Mouse (Mus musculus) urinary bladder, adult 18-20 months (tissue): ENCODE measurements at regions not wholly inside any gene's neighbourhood (a gene's known extent, or its start where the extent isn't known, plus 50 kb on each side); places are given as distances from the start of the nearest gene placed in this dataset.
"Not testable (repeated sequence)": the region's sequence is repeated elsewhere in the genome, so short reads cannot be mapped to it uniquely, and the experiment has no call there.

ENCODE experiments used
- DNase-seq, 2 experiments: peaks; one replicate each; pipeline ENCODE4 v3.0.0; 2022; ENCODE audit warnings: low spot score in 2 of 2, mixed read lengths in 2 of 2

DNA sequence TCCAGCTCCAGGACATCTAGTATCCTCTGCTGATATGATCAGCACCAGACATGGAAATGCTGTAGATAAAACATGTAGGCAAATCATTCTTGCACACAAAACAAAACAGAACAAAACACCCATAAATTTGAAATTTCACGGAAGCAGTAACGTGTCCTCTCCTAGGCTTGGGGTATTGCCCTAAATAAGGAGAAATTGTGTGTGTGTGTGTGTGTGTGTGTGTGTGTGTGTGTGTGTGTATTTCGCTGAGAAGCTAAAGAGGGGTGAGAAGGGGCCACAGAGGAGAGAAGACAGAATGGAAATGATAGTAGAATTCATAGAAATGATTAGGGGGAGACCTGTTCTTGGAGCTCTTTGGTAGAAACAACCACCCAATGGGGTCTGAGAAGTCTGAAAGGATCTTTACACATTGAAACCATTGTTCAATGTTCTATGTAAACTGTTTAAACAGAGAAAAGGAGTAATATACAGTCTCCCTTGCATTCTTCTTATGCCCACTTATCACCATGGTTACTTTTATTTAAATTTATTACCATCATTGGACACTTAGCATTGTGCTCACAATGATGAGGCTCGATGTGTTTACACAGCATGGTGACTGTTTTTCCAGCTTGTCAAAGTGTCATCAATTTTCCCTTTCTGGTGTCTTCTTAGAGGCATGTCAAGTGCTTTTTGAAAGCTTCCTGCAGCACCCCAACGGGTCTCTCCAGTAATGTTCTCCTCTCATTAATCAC, 317.3 kb upstream of the 4933412E24Rik start:
- DNase-seq: no peak

DNA sequence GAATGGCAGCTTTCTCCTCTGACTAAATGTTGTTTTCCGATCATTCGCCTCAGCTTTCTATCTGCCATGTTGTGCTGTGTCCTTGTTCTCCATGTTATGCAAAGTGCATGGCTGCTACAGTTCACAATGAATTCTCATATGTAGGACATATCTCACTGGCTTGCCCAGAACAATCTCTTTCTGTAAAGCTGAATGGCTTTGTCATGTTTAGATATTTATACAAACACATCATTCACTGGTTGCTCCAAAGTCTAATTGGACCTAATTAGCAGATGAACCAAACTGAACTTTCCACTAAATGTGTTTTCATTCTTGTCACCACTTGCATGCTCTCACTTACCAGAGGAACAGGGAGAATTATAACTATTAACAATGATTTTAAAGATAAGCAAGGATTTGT, 301.2 kb upstream of the 4933412E24Rik start:
- DNase-seq: no peak

DNA sequence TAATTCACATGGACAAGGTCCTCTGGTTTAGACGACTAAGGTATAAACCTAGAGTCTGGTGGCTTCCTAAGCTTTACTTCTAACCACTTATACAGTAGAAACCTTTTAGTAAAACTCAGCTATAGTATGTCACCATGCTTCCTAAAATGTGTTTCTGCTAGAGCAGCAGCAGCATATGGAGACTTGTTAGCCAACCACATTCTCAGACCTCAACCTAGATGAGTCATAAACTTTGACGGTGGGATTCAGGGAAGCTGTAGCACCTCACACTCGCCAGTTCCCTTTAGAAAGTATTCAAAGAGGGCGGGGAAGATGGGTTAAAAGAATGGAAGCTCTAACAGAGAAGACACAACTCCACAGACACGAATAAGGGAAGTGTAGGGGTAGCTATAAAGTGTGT, 298.8 kb upstream of the 4933412E24Rik start:
- DNase-seq: no peak

DNA sequence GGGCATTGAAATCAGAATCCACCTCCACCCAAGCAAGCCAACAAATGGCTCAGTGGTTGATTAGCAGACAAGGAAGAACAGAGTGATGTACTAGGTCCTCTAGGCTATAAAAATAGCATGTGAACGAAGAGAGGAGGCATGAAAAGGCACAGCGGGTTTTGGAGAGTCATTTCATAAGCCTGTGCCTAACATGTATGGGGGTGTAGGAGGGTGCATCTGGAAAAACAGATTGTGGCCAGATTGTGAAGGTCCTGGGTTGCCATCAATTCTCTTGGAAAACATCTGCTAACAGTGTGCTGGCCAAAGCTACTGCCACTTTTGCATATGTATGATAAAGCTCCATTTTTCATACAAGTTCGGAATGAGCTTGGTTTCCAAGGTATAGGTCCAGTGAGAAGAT, 293.5 kb upstream of the 4933412E24Rik start:
- DNase-seq: no peak

DNA sequence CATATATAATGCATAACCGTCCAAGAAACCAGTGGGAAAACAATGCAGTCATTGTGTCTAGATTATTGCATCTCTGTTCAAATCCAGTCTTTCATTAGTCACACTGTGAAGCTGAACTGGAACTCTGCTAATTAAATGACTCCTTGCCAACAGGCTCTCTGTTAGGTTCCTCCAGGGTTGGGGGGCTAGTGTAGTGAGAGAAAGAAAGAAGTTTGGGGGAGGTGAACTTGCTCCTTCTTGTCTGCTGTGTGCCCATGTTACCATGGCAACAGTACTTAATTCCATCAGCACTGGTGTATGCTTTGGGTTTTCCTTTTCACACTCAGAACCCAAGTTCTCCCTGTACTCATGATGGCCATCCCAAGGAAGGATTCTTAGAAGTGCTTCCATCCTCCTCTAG, 292.6 kb upstream of the 4933412E24Rik start:
- DNase-seq: no peak

DNA sequence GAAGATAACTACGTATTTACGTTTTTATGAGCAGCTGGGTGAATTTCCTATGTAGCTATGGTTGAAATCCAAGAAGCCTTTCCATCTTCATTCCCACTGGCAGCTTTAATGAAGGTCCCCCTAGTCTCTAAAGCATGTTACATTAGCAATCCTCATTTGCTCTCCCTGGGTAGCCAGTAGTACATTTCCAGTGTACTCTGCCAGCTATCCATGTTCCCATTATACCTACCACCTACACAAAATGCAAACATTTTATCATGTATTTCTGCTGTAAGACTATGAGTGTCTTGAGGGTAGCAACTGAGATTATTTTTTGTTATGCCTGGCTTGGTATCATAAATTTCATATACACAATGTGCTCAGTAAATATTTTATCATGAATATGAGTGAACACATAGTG, 291.7 kb upstream of the 4933412E24Rik start:
- DNase-seq: no peak

DNA sequence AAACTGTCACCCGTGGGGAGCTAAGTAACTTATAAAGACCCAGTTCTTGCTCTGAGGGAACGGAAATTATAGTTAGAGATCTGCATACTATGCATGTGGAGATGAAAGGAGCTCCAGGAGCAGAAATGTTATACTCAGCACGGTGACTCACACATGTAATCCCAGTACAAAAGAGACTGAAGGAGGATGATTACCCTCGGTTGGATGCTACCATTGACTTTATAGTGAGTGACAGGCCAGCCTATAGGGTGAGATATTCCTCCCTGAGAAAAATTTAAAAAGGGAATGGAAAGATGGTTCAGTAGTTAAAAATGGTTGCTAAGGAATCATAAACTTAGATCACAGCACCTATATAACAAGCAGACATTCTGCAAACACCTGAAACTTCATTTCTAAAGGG, 287.1 kb upstream of the 4933412E24Rik start:
- DNase-seq: no peak

DNA sequence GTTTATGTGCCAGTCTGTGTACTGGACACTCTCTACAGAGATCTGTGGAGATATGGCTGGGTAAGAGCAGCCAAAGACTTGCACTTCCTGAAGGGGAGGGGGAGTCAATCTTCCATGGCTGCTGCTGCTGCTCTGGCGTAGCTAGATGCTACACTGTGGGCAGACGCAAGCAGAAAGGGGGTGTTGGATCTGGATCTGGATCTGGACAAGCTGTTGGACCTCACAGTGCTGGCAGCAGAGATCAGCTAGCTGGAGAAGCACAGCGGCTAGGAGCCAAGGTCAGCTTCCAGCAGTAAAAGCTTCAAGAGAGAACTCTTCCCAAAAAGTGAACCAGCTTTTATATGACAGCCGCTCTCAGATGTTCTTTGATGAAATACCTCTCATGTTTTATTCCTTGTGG, 285.5 kb upstream of the 4933412E24Rik start:
- peak in 1 of 2 experiments; percentile 12 for DNase-seq

DNA sequence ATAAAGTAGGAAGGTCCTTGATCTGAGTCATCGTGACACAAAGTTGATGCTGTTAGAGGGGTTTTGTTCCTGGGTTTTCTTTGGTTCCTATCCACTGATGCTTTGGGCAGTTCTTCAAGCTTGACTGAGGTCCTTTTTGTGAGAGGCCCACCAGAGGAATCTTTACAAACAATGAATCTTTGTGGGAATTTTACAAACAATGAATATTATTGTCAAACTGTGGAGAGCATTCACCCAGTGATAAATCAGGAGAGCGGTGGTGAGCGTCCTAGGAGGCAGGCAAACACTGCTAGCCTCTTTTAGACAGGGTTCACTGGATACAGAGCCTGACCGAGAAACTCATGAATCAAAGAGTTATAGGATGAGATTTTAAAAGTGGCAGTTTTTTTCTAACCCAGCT, 268.9 kb upstream of the 4933412E24Rik start:
- no peak for DNase-seq

DNA sequence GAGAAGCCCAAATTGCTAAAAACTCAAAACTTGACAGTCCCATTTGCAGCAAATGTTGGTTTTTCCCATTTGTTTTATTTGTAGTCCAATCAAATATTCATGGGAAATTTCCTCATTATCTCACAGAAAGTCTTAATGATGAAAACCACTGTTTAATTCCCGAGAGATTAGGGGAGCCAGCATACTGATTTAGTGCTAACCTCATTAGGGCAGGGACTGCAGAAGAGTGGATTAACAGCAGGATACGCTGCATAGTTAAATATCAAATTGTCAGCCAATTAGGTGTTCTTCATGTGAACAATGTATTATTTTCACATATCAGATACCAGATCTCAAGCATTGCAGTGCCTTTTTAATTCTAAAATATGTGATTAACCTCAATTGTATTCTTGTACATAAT, 264.0 kb upstream of the 4933412E24Rik start:
- no peak for DNase-seq

DNA sequence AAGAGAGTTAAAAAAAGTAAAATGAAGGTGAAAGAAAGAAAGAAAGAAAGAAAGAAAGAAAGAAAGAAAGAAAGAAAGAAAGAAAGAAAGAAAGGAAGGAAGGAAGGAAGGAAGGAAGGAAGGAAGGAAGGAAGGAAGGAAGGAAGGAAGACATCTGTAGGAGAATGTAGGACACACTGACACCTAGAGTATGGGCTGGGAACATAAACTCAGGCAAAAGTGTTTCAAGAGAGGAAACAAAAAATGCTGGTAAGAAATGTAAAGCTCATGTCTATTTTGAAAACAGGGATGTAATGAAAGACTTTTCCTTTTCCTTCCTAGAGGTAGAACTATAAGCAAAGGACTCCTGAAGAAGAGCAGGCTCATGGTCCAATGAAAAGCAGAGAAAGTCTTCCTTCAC, 237.2 kb upstream of the 4933412E24Rik start:
- DNase-seq: not testable (repeated sequence)

DNA sequence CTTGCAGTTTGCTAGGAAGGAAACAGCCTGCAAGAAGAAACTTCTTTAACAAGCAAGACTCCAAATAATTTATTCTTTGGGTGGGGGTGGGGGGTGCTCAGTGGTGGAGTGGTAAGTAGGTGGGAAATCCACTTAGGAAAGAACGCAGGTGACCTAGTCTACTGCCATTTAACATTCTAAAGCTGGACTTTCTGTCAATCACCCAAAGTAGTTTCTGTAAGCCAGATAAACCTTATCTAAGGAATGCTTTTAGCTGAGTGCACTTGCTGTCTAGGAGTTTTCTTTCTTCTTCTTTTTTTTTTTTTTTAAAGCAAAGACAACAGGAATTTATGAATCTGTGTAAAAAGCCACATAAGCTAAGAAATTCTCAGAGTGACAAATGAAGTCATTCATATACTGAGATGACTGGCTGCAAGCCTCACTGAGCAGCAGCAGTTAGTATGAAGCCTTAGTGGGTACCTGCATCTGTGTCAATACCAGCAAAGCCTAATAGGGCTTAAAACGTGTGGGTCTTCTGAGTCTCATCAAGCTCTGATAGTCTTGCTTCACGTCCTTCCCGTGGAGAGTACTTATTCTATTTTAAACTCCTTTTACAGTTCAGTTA, 210.0 kb upstream of the 4933412E24Rik start:
- DNase-seq: no peak

DNA sequence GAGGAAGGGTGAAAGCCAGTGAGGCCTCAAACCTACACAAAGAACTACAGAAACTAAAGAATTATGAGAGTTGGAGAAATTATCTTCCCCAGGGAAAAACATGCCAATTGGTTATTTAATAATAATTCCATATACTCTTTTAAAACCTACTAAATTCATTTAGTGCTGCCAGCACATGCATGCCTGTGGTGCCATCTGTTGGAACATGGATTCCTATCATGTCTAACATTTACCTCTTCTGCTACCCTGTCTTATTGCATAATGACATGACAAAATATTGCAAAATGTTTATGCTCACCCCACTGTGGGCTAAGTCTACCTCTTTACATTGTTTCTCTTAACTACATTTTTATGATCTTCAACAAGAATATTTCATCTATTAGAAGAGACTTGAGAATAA, 178.7 kb upstream of the 4933412E24Rik start:
- DNase-seq: no peak

DNA sequence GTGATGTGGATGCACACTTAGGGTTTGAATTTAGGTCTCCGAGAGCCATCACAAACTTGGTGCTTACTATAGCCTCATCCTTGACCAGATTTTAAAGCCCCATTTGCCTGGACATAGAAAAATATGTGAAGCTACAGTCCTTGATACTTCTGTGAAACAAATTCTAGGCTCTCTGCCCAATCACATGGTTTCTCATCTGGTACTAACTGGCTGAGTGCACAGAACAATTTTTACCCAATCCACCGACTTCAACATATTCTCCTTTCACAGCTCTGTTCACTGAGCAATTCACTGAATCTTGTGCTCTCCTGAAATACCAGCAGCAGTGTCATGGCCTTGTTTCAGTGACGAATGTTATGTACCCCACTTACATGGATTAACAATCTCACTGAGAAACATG, 176.7 kb upstream of the 4933412E24Rik start:
- no peak for DNase-seq

DNA sequence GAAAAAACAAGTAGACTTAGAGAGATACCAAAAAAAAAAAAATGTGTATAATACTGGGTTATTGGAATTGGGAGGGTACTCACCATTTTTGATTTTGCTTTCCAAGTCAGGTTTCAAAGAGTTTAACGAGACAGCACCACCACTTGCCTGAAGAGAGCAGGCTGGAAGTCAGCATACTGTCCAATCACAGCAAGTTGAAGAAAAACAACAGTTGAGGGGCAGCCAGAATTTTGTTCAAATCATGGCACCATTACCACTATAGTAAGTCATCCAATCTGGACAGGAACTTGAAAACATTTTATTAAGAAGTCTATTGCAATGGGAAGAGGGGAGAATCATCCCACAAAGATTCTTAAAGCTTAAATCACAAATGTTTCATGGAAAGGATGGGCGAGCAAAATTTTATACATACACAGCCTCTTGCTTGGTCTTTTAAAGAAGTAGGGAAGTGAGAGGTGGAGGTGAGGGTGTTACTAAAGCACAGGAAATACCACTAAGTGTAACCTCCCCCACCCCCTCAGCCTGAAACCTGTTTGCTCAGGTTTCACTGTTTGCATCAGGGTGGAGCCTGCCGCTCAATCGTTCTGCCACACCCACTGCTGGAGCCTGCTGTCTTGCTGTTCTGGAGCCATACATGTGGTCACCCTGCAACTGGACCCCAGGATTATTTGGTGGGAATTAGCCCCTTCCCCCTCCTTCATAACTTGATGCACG, 170.7 kb upstream of the 4933412E24Rik start:
- DNase-seq: no peak

DNA sequence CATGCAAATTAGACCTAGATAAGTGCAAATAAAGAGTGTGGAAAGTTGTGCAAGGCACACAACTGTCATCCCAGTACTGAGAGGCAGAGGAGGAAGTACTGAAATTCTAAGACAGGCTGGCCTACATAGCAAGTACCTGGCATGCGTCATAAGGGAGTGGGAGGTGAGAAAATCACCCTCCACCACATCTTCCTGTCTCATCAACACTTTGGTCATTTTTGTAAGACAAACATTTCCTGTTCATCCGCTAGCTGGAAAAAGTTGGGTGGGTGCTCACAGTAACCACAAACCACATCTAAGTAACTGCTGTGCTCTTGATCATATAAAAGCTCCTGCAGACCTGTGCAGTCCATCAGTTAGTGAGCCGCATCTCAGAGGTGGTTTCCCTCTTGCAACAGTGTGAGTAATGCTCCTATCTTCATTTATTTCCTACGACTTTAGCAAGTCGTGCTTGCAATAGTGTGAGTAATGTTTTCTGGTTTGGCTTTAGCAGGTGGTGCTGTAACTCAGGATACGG, 125.2 kb upstream of the 4933412E24Rik start:
- no peak for DNase-seq

DNA sequence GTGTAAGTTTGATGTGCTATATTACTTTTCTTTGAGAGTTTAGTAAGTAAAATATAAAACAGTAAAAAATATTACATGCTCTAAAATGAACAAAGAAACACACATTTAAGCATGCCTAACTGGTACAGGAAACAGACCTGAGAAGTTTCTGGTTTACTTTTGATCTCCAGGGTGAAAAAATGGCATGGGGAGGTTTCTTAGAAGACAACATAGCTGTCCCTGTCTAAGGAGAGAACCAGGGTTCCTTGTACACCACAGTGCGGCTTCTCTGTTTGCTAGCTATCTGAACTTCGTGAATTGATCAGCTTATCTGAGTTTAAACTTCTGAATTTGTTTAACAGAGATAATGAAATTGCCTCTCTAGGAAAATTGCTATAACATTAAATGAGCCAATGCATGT, 120.3 kb upstream of the 4933412E24Rik start:
- DNase-seq: no peak

DNA sequence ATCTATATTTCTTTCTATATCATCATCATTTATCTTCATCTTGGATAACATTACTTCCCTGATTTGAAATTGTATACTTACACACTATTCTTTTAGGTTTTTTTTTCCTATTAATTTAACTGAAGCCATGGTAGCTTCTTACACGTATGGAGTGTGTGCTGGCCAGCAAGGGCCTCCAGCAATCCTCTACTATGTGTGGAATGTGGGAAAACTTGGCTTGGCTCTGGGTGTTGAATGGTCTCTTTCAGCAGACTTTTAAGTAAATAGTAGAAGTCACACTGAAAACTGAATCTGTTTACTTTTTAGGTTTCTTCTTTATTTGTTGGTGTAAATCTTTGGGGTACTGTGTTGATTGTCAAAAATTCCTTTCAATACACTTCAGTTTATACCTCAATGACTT, 118.1 kb upstream of the 4933412E24Rik start:
- DNase-seq: no peak

DNA sequence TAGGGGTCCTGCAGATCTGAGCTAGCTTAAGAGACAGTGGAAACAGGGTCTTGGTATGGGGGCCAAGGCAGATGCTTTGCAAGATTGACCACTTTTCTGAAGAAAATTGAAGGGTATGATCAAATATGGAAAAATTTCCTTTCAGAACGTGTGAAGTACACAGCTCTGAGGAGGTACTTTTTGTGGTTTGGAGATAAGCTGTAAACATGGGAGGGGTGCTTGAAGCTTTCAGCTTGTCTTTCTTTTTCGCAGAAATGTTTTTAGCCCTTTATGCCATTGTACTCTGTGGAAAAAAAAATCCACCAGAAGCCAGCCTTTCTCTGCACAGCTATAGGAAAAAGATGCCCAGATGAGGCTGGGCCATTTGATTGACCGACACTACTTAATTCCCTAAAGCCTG, 116.3 kb upstream of the 4933412E24Rik start:
- no peak for DNase-seq

DNA sequence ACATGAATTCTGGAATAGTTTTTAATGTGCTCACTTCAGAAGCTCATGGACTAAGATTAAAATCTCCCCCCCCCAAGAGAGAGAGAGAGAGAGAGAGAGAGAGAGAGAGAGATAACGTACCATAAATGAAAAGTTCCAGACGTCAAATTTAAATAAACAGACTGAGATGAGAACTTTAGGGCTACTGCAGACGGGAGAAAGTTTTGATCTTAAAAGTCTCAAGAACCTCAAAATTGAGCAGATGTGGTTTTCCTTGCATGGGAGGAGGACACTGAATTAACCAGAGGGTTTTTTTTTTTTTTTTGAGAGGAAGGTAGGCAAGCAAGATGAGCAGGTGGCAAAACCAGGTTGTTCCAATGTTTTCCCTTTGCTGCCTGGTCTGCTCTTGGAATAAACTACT, 108.0 kb upstream of the 4933412E24Rik start:
- DNase-seq: no peak

DNA sequence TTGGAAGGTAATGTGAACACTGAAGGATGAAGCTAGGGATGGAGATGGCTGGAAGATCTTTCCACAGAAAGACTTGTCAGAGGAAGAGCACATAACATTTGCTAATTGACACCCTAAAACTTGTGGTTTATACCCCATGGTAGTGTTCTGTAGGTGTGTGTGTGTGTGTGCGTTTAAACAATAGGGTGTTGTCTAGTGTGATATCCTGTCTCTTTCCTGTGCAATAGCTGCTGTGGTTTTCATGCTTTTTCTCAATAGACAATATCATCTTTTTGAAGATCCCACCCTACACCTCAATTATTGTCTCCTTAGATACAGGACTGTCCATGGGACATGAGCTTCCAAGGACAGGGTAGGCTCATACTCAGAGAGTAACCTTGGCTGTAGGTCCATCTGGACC, 103.5 kb upstream of the 4933412E24Rik start:
- no peak for DNase-seq

DNA sequence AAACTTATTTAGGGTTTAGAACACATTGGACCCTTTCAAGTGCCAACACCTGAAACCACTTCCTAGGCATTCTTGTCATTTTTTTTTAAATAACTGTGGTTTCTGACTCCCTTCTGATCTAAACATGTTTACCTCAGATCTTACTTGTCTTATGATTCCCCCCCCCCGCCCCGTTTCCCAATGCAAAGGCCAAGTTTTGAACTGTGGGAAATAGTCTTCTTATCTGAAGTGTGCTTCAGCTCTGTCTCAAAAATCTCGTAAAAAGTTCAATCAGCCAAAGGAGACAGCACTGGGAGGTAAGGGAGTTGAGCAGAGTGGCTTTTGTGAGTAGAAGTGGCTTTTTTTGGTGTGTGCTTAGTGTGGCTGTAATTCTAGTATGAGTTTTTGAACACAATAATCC, 95.5 kb upstream of the 4933412E24Rik start:
- DNase-seq: no peak

DNA sequence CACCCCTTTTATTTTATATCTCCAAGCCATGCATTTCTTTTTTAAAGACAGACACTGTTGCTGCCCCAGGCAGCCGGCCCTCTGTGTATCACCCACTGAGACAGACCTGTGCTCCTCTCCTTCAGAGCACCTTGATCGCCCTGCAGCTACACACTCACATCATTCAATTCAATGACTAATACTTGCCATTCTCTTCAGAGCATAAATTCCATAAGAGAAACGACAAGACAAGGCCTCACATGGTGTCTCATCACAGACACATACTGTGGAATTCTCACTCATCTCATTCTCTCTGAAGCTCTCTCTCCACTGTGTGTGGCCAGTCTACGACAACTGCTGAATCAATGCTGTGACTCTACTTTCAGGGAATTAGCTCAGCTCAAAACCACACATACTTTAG, 94.6 kb upstream of the 4933412E24Rik start:
- DNase-seq: no peak
